Mouse (Mus musculus) limb, embryonic 13.5 days (tissue): ENCODE measurements around the gene Insig2. TPM values are rescaled to one million over a fixed set of nuclear protein-coding genes. Genes with fewer than 3 reads are reported as not detected.

ENCODE experiments used
- ATAC-seq: fragments of 200-750 bp; cut with Nextera tagmentation; 2 replicates; pipeline ENCODE4 v1.8.0; 2017; ENCODE audit warnings: low read depth, moderate number of reproducible peaks, moderate TSS enrichment; ENCODE audit not compliant: low FRiP score
- H3K27ac ChIP-seq: fragments of 300-500 bp; sonication (generic); 2 replicates; pipeline ENCODE4 v1.5.1; 2015; ENCODE audit warnings: inconsistent platforms, mild to moderate bottlenecking, moderate library complexity
- H3K27me3 ChIP-seq: fragments of 300-500 bp; sonication (generic); 2 replicates; pipeline ENCODE4 v1.6.1; 2015; ENCODE audit warnings: mild to moderate bottlenecking, inconsistent platforms
- H3K36me3 ChIP-seq: fragments of 300-500 bp; sonication (generic); 2 replicates; pipeline ENCODE4 v1.6.1; 2015; ENCODE audit warnings: inconsistent platforms, mild to moderate bottlenecking, moderate library complexity
- H3K4me1 ChIP-seq: fragments of 300-500 bp; sonication (generic); 2 replicates; pipeline ENCODE4 v1.6.1; 2015; ENCODE audit warnings: inconsistent platforms
- H3K4me2 ChIP-seq: fragments of 300-500 bp; sonication (generic); replicated peaks from 2 replicates; pipeline ENCODE4 v1.6.1; 2015; ENCODE audit warnings: inconsistent platforms, mild to moderate bottlenecking, moderate library complexity
- H3K4me3 ChIP-seq: fragments of 300-500 bp; sonication (generic); 2 replicates; pipeline ENCODE4 v1.5.1; 2015; ENCODE audit warnings: moderate library complexity, mild to moderate bottlenecking, inconsistent platforms
- H3K9ac ChIP-seq: fragments of 300-500 bp; sonication (generic); 2 replicates; pipeline ENCODE4 v1.6.1; 2015; ENCODE audit warnings: mild to moderate bottlenecking, inconsistent platforms
- H3K9me3 ChIP-seq: fragments of 300-500 bp; sonication (generic); 2 replicates; pipeline ENCODE4 v1.6.1; 2016; ENCODE audit warnings: inconsistent platforms
- WGBS: fragments of 180-500 bp; shearing (Covaris S2); methylation state at CpG from one replicate; pipeline ENCODE4 v1.1.7; 2015; 5-methylcytosine and 5-hydroxymethylcytosine counted together
- polyA plus RNA-seq: library from polyadenylated mRNA; unstranded; fragments of >200 nt; fragmentation: Nextera tagmentation; extraction: Ambion mirVana; gene quantifications from 2 replicates; pipeline ENCODE4 v1.2.1, GENCODE M21; 2015

Insig2 gene
- polyA plus RNA-seq, 1 experiment from 2014 or later = 30.6 TPM

DNA sequence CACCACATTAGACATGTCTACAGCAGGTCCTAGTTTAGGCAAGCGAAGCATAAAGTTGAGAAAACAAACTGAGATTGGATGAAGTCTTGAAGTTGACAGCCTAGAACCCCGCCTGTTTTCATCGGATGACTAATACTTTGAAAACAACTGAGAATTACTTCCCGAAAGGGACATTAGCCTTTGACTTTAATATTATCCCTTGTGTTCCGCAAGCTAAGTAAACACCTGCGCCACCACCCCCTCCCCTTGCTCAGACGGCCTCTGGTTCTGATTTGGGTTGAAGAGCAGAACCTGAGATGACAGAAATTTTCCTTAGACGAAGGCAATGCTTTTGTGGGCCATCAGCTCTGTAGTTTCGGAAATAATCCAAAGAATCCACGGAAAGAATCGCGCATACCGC is 18.2 kb upstream of the Insig2 start:
- WGBS = 81% methylated on average over 13 of the region's 13 CpGs
- Histone ChIP-seq H3K9ac (no peak overlapping the region), H3K36me3 (no peaks in the 10 kb centered on the region), H3K27ac (no peak overlapping the region), H3K4me3 (no peak overlapping the region), H3K27me3 (no peaks in the 10 kb centered on the region; the same call in none of the 2 replicates), H3K9me3 (no peaks in the 10 kb centered on the region), H3K4me2 (no peak overlapping the region), H3K4me1 (no peaks in the 10 kb centered on the region)
- ATAC-seq = no peak

DNA sequence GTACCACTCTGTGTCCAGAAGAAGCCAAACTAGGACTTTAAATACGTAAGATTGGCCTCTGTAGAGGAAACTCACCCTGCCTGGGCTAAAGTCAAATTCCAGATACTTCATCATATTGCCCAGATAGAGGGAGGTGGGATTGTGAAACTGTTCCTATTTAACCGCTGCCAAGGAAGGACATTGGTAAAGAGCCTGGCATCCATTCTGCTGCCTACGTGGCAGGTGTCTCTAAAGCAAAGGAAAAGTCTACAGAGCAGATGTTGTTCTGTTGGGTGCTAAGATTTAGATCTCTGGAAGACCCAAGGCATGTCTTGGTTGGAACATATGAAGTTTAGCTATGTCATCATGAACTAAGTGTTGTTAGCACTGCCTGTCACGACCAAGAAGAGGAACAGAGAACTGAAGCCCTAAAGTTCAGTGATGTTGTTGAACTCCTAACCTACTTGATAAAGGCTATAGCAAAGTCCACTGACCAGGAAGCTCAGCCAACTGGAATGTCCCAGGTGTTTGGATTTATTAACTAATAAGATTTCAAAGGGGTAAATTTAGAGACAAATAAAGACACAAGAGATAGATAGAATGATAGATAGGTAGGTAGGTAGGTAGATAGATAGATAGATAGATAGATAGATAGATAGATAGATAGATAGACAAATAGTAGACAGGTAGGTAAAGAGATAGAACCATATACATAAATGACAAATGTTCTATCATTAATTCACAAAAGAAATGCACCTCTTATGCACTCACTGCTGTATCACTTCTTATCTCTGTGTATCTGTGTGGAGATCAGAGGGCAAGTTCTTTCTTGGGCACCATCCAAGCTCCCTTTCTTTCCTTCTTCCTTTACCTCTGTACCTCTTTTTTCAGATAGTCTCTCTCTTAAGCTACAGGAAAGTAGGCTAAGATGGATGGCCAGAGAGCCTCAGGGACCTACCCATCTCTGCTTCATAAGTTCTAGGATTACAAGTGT is 16.8 kb upstream of the Insig2 start:
- Histone ChIP-seq H3K36me3 (no peaks in the 10 kb centered on the region), H3K4me1 (no peaks in the 10 kb centered on the region), H3K9ac (no peak overlapping the region), H3K27ac (no peak overlapping the region), H3K4me3 (no peak overlapping the region), H3K4me2 (no peak overlapping the region), H3K27me3 (no peaks in the 10 kb centered on the region; the same call in none of the 2 replicates), H3K9me3 (no peaks in the 10 kb centered on the region)
- 82% methylated on average over 4 of the region's 4 CpGs for WGBS
- no peak for ATAC-seq

DNA sequence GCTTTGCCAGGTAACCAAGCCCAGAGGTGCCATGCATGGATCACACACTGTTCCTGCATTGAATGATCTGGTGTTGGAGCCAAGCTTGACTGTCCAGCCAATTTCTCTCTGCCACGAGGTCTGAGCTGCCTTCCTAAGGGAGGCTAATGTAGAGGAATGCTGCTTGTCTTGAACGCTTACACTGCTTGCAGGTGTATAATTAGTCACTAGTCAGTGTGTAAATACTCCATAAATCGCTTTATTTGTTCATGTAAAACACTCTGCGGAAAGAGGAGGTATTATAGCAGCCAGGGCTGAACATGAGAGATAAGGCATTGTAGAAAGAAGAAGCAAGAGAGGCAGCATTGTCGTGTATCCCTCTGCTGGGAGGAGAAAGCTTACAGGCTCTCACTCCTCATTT is 11.6 kb upstream of the Insig2 start:
- Histone ChIP-seq H3K36me3 (no peaks in the 10 kb centered on the region), H3K4me3 (no peak overlapping the region), H3K4me1 (no peaks in the 10 kb centered on the region), H3K4me2 (no peak overlapping the region), H3K9ac (no peak overlapping the region), H3K9me3 (no peaks in the 10 kb centered on the region), H3K27me3 (peaks cover 8% of the 10 kb centered on the region; the same call in 1 of the 2 replicates), H3K27ac (no peak overlapping the region)
- no peak for ATAC-seq
- WGBS = 50% methylated on average over 5 of the region's 5 CpGs

DNA sequence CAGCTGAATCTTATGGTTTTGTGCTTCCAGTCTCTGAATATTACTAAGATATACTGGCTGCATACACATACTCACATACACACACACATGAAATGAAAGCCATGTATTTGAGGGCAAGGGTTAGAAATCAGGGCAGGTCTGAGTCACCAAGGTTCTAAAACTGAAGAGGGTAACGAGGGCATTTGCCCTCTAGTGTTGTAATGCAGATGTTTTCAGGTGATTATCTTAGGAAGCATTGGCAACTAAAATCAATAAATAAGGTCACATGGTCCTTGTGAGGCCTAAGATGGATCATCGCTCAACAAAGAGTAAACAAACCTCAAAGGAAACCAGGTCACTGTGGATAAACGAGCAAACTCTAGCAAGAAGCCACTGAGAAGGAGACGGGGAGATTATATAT is 3.4 kb upstream of the Insig2 start:
- Histone ChIP-seq H3K36me3 (peaks cover 4% of the 10 kb centered on the region; the same call in 1 of the 2 replicates), H3K4me3 (no peak overlapping the region), H3K27ac (no peak overlapping the region), H3K27me3 (no peaks in the 10 kb centered on the region), H3K4me1 (no peaks in the 10 kb centered on the region), H3K9me3 (no peaks in the 10 kb centered on the region), H3K9ac (no peak overlapping the region), H3K4me2 (no peak overlapping the region)
- no peak for ATAC-seq
- 59% methylated on average over 4 of the region's 4 CpGs for WGBS

DNA sequence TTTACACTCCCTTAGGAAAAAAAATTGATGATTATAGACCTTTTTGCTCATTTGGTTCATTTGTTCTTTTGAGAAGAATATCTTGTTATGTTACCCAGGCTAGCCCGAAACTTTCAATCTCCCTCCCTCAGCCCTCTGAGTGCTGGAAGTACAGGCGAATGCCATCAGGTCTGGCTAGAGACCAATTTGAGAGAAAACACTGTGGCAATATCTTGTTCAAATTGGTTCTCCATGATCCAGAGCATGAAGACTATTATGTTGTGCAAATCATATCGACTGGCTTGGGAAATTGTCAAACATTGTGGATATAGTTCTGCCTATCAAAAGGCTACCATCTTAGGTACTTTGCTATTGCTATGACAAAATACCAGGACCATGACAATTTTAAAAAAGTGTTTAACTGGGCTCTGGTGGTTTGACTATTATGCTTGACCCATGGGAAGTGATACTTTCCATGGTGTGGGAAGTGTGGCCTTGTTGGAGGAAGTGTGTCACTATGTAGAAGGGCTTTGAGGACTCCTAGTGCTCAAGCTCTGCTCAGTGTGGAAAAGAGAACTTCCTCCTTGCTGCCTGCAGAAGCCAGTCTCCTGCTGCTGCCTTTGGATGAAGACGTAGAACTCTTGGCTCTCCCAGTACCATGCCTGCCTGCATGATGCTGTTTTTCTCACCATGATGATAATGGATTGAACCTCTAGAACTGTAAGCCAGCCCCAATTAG is 1.8 kb upstream of the Insig2 start:
- peaks cover 4% of the 10 kb centered on the region; the same call in 1 of the 2 replicates for H3K36me3 ChIP-seq
- no peak overlapping the region for H3K4me3 ChIP-seq
- H3K27me3 ChIP-seq = no peaks in the 10 kb centered on the region
- no peaks in the 10 kb centered on the region for H3K9me3 ChIP-seq
- WGBS = 90% methylated on average over 4 of the region's 4 CpGs
- no peak overlapping the region for H3K27ac ChIP-seq
- no peak overlapping the region for H3K4me2 ChIP-seq
- H3K4me1 ChIP-seq = 0 out of 2 replicates have a peak, but pooled peaks cover 4% of the 10 kb centered on the region
- H3K9ac ChIP-seq = no peak overlapping the region
- no peak for ATAC-seq

DNA sequence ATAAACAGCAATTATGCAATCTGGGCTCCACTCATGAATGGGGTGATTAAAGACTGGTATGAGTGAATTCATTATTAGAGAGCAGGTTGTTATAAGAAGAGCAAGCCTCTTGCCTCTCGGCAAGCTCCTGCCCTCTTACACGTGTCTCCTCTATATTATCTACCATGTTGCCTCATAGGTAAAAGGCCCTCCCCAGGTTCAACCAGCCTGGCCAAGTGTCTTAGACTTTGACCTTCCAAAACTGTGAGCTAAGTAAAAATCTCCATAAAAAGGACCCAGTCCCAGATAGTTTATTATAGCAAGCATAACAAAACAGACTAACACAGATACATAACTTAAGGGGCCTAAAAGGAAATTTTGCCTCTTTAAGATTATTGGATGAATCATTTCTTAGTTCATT is 1.8 kb downstream of the Insig2 start:
- Histone ChIP-seq H3K4me2 (no peak overlapping the region), H3K27me3 (no peaks in the 10 kb centered on the region), H3K9me3 (no peaks in the 10 kb centered on the region), H3K9ac (no peak overlapping the region), H3K27ac (no peak overlapping the region), H3K4me1 (peaks cover 19% of the 10 kb centered on the region), H3K36me3 (peaks cover 4% of the 10 kb centered on the region; the same call in 1 of the 2 replicates), H3K4me3 (no peak overlapping the region)
- ATAC-seq = no peak
- 84% methylated on average over 2 of the region's 2 CpGs for WGBS

DNA sequence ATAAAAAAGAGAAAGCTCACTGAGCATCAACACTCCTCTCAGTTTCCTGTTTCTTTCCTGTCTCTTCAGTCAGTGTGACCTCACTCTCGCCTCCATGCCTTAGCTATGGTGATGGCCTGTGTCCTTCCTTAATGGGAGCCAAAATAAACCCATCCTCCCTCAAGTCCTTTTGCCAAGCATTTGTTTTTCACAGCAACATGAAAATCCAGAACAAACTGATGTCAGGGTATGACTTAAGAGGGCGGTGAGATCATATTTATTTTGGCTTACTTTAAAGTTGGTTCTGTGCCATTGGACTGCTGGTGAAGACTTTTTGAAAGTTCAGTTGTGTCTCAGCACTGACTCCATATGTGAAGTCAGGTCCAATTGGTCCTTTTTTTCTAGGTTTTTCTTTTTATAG is 3.0 kb downstream of the Insig2 start:
- peaks cover 2% of the 10 kb centered on the region; the same call in 1 of the 2 replicates for H3K36me3 ChIP-seq
- WGBS = 82% methylated on average over 2 of the region's 2 CpGs
- no peak overlapping the region for H3K27ac ChIP-seq
- H3K9ac ChIP-seq = no peak overlapping the region
- no peaks in the 10 kb centered on the region for H3K27me3 ChIP-seq
- H3K4me1 ChIP-seq = peaks cover 19% of the 10 kb centered on the region
- H3K4me2 ChIP-seq = no peak overlapping the region
- H3K4me3 ChIP-seq = no peak overlapping the region
- H3K9me3 ChIP-seq = no peaks in the 10 kb centered on the region
- ATAC-seq = no peak

DNA sequence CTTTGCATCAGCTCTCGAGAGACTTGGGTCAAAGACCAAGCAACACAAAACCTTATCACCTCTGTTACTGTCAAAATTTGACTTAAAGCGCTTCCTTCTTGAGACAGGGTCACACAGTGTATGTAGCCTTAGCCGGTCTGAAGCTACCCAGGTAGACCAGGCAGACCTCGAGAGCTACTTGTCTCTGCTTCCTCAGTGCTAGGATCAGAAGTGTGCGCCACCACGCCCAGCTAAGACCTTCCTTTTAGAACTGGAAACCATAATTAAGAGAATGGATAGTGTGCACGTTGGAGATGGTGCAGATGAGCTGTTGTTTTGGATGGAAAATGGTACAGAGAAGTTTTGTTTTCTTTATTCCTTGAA is 4.2 kb downstream of the Insig2 start:
- H3K9ac ChIP-seq = peak overlapping the region; percentile 86
- peaks cover 19% of the 10 kb centered on the region for H3K4me1 ChIP-seq
- peak overlapping the region; percentile 85 for H3K4me3 ChIP-seq
- H3K27me3 ChIP-seq = no peaks in the 10 kb centered on the region
- H3K4me2 ChIP-seq = peak overlapping the region; percentile 86
- H3K27ac ChIP-seq = peak overlapping the region; percentile 72; the same call in 1 of the 2 replicates
- ATAC-seq = peak; percentile 22; the same call in 1 of the 2 replicates
- WGBS = 6% methylated on average over 7 of the region's 7 CpGs
- H3K36me3 ChIP-seq = no peaks in the 10 kb centered on the region
- H3K9me3 ChIP-seq = no peaks in the 10 kb centered on the region

DNA sequence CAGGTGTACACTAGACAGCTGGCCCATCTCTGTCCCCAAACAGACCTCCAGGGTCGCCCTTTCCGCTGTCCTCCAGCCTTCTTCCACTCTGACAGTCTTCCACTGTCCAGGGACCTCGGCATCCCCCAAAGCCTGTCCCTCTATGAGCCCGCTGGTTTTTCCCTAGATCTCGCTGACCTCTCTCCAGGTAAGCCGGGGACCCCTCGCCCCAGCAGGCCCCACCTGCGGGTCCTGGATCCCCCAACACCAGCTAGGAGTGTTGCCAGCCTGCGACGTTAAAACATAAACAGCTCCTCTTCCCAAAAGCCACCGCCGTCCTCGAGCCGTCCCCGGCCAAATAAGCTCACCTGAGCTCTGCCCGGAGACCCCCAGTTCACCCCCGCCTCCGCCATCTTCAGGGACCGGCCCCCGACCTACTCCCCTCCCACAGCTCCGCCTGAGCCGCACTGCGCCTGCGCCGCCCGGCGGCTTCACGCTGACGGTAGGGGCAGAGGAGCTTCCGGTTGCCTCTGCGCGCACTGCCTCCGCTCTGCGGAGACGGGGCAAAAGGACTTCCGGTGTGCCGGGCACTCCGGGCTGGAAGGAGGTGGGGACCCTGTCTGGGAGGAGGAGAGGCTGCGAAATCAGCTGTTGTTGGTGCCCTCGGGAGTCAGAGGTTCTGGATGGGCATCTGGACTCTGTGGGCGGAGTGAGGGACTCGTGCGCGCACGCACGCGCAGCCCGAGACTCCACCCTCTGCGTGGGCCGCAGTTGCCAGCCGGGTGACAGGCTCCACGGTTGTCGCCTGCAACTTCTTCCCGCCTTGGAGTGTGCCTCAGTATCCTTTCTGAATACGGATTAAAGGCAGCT is 4.8 kb downstream of the Insig2 start:
- peak overlapping the region; percentile 72 for H3K27ac ChIP-seq
- H3K27me3 ChIP-seq = no peaks in the 10 kb centered on the region
- H3K9ac ChIP-seq = peak overlapping the region; percentile 86
- no peaks in the 10 kb centered on the region for H3K36me3 ChIP-seq
- H3K9me3 ChIP-seq = no peaks in the 10 kb centered on the region
- WGBS = under 1% methylated on average over 55 of the region's 55 CpGs
- H3K4me3 ChIP-seq = peak overlapping the region; percentile 85
- H3K4me2 ChIP-seq = peak overlapping the region; percentile 86
- H3K4me1 ChIP-seq = peaks cover 19% of the 10 kb centered on the region
- peak; percentile 97 for ATAC-seq

DNA sequence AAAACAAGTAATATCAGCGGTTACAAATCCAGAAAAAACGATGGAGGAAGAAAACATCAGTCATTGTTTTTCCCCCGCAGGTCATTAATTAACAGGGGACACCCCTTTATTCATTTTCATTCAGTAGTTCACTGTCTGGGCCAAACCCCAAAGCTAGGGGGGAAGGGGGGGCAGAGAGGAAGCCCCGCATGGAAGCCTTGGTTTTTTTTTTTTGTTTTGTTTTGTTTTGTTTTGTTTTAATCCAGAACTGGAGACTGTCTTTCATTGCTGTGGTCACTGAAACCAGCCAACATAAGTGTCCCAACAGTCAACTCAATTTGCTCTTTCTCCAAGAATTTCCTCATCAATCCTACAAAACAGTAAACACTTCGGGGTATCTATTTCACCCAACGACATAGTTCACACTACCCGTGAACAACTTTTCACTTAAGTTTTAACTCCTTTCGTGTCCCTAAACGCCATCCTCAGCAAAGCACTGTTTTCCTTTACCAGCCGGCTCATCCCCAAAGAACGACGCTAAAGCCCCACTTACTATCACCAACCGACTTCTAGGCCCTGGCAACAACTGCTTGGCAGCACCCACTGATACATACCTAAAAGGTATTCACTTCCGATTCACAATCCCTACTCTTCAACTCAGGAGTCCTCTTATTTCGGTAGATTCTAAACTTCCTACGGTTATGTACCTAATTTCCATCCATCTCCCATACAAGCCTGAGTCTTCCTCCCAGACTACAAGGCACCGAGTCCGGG is 5.6 kb downstream of the Insig2 start:
- ATAC-seq = no peak
- H3K27me3 ChIP-seq = no peaks in the 10 kb centered on the region
- no peaks in the 10 kb centered on the region for H3K36me3 ChIP-seq
- peak overlapping the region; percentile 86 for H3K9ac ChIP-seq
- no peak overlapping the region for H3K27ac ChIP-seq
- peaks cover 19% of the 10 kb centered on the region for H3K4me1 ChIP-seq
- peak overlapping the region; percentile 86 for H3K4me2 ChIP-seq
- H3K9me3 ChIP-seq = no peaks in the 10 kb centered on the region
- WGBS = 29% methylated on average over 18 of the region's 18 CpGs
- peak overlapping the region; percentile 85 for H3K4me3 ChIP-seq

DNA sequence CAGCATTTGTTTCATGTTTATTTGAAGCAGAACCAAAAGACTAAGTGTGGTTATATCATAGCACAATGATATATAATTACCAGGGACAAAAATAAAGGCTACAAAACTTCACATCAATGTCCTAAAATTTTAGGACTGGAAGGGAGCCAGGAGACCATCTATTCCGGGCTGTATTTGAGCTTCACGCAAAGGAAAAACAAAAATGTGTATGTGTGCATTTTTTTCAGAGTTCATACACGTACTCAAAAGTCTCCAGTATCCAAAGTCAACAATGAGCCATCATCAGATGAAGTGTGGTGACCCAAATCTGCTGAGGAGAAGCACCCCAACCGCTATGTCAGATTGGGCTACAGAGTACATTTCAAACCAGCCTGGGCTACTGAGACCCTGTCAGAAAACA is 8.9 kb downstream of the Insig2 start:
- ATAC-seq = no peak
- Histone ChIP-seq H3K27ac (no peak overlapping the region), H3K27me3 (no peaks in the 10 kb centered on the region), H3K4me2 (no peak overlapping the region), H3K4me3 (no peak overlapping the region), H3K9me3 (no peaks in the 10 kb centered on the region), H3K36me3 (peaks cover 11% of the 10 kb centered on the region), H3K4me1 (peaks cover 17% of the 10 kb centered on the region), H3K9ac (no peak overlapping the region)
- WGBS = 79% methylated on average over 4 of the region's 4 CpGs
